Mouse (Mus musculus) C2C12 (cell line): ENCODE data around the gene Cdh10. TPM values are rescaled to one million over a fixed set of nuclear protein-coding genes. Genes with fewer than 3 reads are reported as not detected.

Source experiments
- H3K27me3 ChIP-seq: one replicate; pipeline ENCODE4 v1.6.1; 2011; ENCODE audit not compliant: control insufficient read depth, insufficient read depth, insufficient read length
- H3K36me3 ChIP-seq: one replicate; pipeline ENCODE4 v1.6.1; 2011; ENCODE audit not compliant: control insufficient read depth, insufficient read depth
- H3K4me3 ChIP-seq: one replicate; pipeline ENCODE4 v1.5.1; 2011; ENCODE audit warnings: mild to moderate bottlenecking, control low read depth; ENCODE audit not compliant: poor library complexity, insufficient read depth, severe bottlenecking
- H3K79me2 ChIP-seq: one replicate; pipeline ENCODE4 v1.6.1; 2011; ENCODE audit not compliant: control insufficient read depth, insufficient read depth
- H3K79me3 ChIP-seq: one replicate; pipeline ENCODE4 v1.6.1; 2011; ENCODE audit warnings: low read depth, control low read depth
- H3ac ChIP-seq: one replicate; pipeline ENCODE3; 2011; ENCODE audit warnings: low read depth; ENCODE audit not compliant: control insufficient read depth, insufficient read length
- CEBPB ChIP-seq: IDR thresholded peaks from one replicate; pipeline ENCODE4 v1.6.1; 2011; ENCODE audit warnings: low read depth, mild to moderate bottlenecking, control low read depth, moderate library complexity
- CTCF ChIP-seq: IDR thresholded peaks from one replicate; pipeline ENCODE4 v1.5.1; 2011; ENCODE audit not compliant: control insufficient read depth, insufficient read depth, insufficient read length
- FOSL1 ChIP-seq: IDR thresholded peaks from one replicate; pipeline ENCODE4 v1.8.0; 2011; ENCODE audit warnings: mild to moderate bottlenecking, low read length; ENCODE audit not compliant: poor library complexity, insufficient read depth, severe bottlenecking
- MAX ChIP-seq: IDR thresholded peaks from one replicate; pipeline ENCODE4 v1.6.1; 2011; ENCODE audit warnings: mild to moderate bottlenecking, control low read depth
- MYOD1 ChIP-seq: IDR thresholded peaks from one replicate; pipeline ENCODE4 v1.6.1; 2011; ENCODE audit warnings: low read depth; ENCODE audit not compliant: control insufficient read depth, insufficient read length
- MYOG ChIP-seq: IDR thresholded peaks from one replicate; pipeline ENCODE4 v1.6.1; 2011; ENCODE audit not compliant: control insufficient read depth, insufficient read length; ENCODE audit errors: extremely low read depth
- USF1 ChIP-seq: IDR thresholded peaks from one replicate; pipeline ENCODE4 v1.6.1; 2011; ENCODE audit warnings: low read depth, mild to moderate bottlenecking, control low read depth, moderate library complexity
- polyA plus RNA-seq: library from polyadenylated mRNA; unstranded; fragments of >200 nt; fragmentation: generic; extraction: Trizol; gene quantifications from one replicate; pipeline ENCODE4 v1.2.1, GENCODE M21; 2012; ENCODE audit warnings: missing spikeins

Gene Cdh10
- polyA plus RNA-seq, 1 experiment = 2.1 TPM

DNA sequence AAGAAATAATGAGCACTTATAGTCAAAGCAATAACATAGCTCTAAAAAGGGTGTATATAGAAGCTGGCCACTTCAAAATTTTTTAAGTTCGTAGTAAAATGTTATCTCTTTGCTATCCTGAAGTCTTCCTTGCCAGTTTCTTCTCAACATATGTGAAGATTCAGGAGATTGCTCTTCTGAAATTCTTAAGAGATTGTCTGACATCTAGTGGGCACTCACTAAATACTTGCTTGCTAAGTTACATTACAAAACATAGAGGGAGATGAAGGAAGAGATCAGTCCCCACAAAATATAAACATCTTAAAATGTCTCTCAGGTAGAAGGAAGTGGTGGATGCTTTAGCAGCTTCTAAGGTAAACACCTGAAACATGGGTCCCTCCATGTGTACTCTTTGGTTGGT, 221.3 kb downstream of the Cdh10 start:
- no peak overlapping the region for H3ac ChIP-seq
- no peaks in the 10 kb centered on the region for H3K27me3 ChIP-seq
- H3K79me3 ChIP-seq = no peaks in the 10 kb centered on the region
- TF ChIP-seq FOSL1 (no peak), USF1 (no peak), CEBPB (no peak), MYOD1 (no peak), MAX (no peak), CTCF (no peak), MYOG (no peak)
- no peaks in the 10 kb centered on the region for H3K36me3 ChIP-seq
- no peaks in the 10 kb centered on the region for H3K79me2 ChIP-seq
- H3K4me3 ChIP-seq = no peak overlapping the region
